Mouse (Mus musculus) CH12.LX (cell line): ENCODE data around the gene Gm3415. TPM values are rescaled to one million over a fixed set of nuclear protein-coding genes. Genes with fewer than 3 reads are reported as not detected.
"Not testable (repeated sequence)": the region's sequence is repeated elsewhere in the genome, so short reads cannot be mapped to it uniquely, and the experiment has no call there.

Source experiments
- DNase-seq: peaks from one replicate; pipeline ENCODE4 v3.0.0-alpha.2; 2013; ENCODE audit errors: extremely low read depth
- H3K27ac ChIP-seq: 2 replicates; pipeline ENCODE4 v1.5.1; 2012; ENCODE audit warnings: low read depth, mild to moderate bottlenecking, control low read depth, moderate library complexity; ENCODE audit not compliant: insufficient read depth
- H3K27me3 ChIP-seq: replicated peaks from 2 replicates; pipeline ENCODE3; 2012; ENCODE audit warnings: inconsistent platforms
- H3K36me3 ChIP-seq, 2 experiments: replicated peaks in 1 of 2; 2 replicates each; pipeline versions ENCODE3 to v1.6.1; 2012; ENCODE audit warnings: inconsistent platforms in 1 of 2, low read length in 1 of 2, mild to moderate bottlenecking in 1 of 2, mixed read lengths in 1 of 2, moderate library complexity in 1 of 2; ENCODE audit not compliant: control insufficient read depth in 1 of 2, insufficient read depth in 1 of 2
- H3K4me1 ChIP-seq, 2 experiments: 2 replicates each; pipeline ENCODE4 v1.6.1; 2012; ENCODE audit warnings: inconsistent platforms in 1 of 2, moderate library complexity in 1 of 2; ENCODE audit not compliant: insufficient read depth in 2 of 2, control insufficient read depth in 1 of 2
- H3K4me2 ChIP-seq: 2 replicates; pipeline ENCODE4 v1.6.1; 2012; ENCODE audit warnings: low read depth, mild to moderate bottlenecking, control low read depth; ENCODE audit not compliant: poor library complexity, insufficient read depth, severe bottlenecking
- H3K4me3 ChIP-seq, 3 experiments: fragments of 150-350 bp in 1 of 3; sonication (generic) in 1 of 3; replicated peaks in 1 of 3; 2 replicates each; pipeline versions ENCODE3 to v1.5.1; 2011 to 2012; ENCODE audit warnings: low read depth in 2 of 3, low read length in 2 of 3, mild to moderate bottlenecking in 2 of 3, moderate library complexity in 2 of 3, control low read depth in 1 of 3, improper control_type of control experiment in 1 of 3, inconsistent platforms in 1 of 3, mixed read lengths in 1 of 3; ENCODE audit not compliant: poor library complexity in 1 of 3
- H3K79me2 ChIP-seq: replicated peaks from 2 replicates; pipeline ENCODE4 v1.6.1; 2012; ENCODE audit warnings: mild to moderate bottlenecking, moderate library complexity; ENCODE audit not compliant: control insufficient read depth, poor library complexity, insufficient read depth, severe bottlenecking; ENCODE audit errors: extremely low read depth
- H3K9ac ChIP-seq: 2 replicates; pipeline ENCODE4 v1.6.1; 2012; ENCODE audit warnings: low read depth, mild to moderate bottlenecking, control low read depth, moderate library complexity; ENCODE audit not compliant: insufficient read depth
- H3K9me3 ChIP-seq: replicated peaks from 2 replicates; pipeline ENCODE3; 2012; ENCODE audit warnings: low read length, inconsistent platforms, mixed read lengths
- dilution Hi-C: fragments of 300-500 bp; cut with MboI; formaldehyde crosslinking; loops from 2 replicates; pipeline ENCODE4 v1.14.3; 2020; ENCODE audit warnings: low sequenced_read_pairs; ENCODE audit not compliant: extremely low pct_unique_long_range_greater_than_20kb, extremely low pct_ligation_motif_present
- in situ Hi-C: fragments of 300-500 bp; cut with MboI; formaldehyde crosslinking; loops from 3 replicates; pipeline ENCODE4 v1.14.3; 2019; ENCODE audit warnings: low sequenced_read_pairs, low pct_ligation_motif_present, low pct_unique_long_range_greater_than_20kb, mixed read lengths
- polyA plus RNA-seq: library from polyadenylated mRNA; unstranded; fragments of >175 nt; gene quantifications from 2 replicates; pipeline ENCODE4 v1.2.1, GENCODE M21; 2012; ENCODE audit warnings: low read depth; ENCODE audit not compliant: insufficient read length
- total RNA-seq, 2 experiments: library from RNA; depleted of rRNA; stranded (reverse); fragments of 300-350 nt in 1 of 2; fragments of >200 nt in 1 of 2; gene quantifications; 2 replicates each; pipeline ENCODE4 v1.2.3; 2012 to 2014

Gm3415 gene
- not detected in 2 replicates for total RNA-seq (2012; rRNA removed)
- not detected in 2 replicates for total RNA-seq (2014; rRNA removed)
- not detected in 2 replicates for polyA plus RNA-seq

- DNase-seq, H3K4me3 ChIP-seq, H3K4me1 ChIP-seq, H3K27me3 ChIP-seq, H3K27ac ChIP-seq, H3K36me3 ChIP-seq, in situ Hi-C loops, dilution Hi-C loops, H3K4me2 ChIP-seq, H3K9me3 ChIP-seq, H3K79me2 ChIP-seq, H3K9ac ChIP-seq: not testable (repeated sequence)
Measured at GRCm38 (mm10) chr5:146555836-146556235, at the start of gene Gm3415. TSS of gene Gm3415 (plus strand) at chr5:146556136.

- H3K4me2 ChIP-seq, H3K27me3 ChIP-seq, in situ Hi-C loops, H3K4me3 ChIP-seq, dilution Hi-C loops, H3K27ac ChIP-seq, H3K9me3 ChIP-seq, DNase-seq, H3K9ac ChIP-seq, H3K4me1 ChIP-seq, H3K79me2 ChIP-seq, H3K36me3 ChIP-seq: not testable (repeated sequence)
Measured at GRCm38 (mm10) chr5:146513823-146514222, 42.1 kb upstream of the Gm3415 start, which contains the start of gene Gm3402. TSS of gene Gm3402 (plus strand) at chr5:146514123.

GRCm38 (mm10) chr5:146525501-146525900 is 30.4 kb upstream of the Gm3415 start, which contains the start of gene Gm3404:
TSS of gene Gm3404 (plus strand) at chr5:146525801.
- H3K4me1 ChIP-seq, H3K79me2 ChIP-seq, H3K9ac ChIP-seq, H3K4me2 ChIP-seq, H3K27me3 ChIP-seq, dilution Hi-C loops, H3K27ac ChIP-seq, H3K4me3 ChIP-seq, H3K9me3 ChIP-seq, DNase-seq, in situ Hi-C loops, H3K36me3 ChIP-seq: not testable (repeated sequence)

GRCm38 (mm10) chr5:146537347-146537746 is 18.6 kb upstream of the Gm3415 start, which contains the start of gene Gm3409:
TSS of gene Gm3409 (plus strand) at chr5:146537647.
- H3K27me3 ChIP-seq, H3K9me3 ChIP-seq, H3K4me1 ChIP-seq, H3K9ac ChIP-seq, DNase-seq, H3K36me3 ChIP-seq, H3K4me3 ChIP-seq, H3K4me2 ChIP-seq, dilution Hi-C loops, H3K27ac ChIP-seq, in situ Hi-C loops, H3K79me2 ChIP-seq: not testable (repeated sequence)
